Mouse (Mus musculus): ENCODE data around the gene Calhm5. TPM values are rescaled to one million over a fixed set of nuclear protein-coding genes. Genes with fewer than 3 reads are reported as not detected.
A peak's percentile ranks its signal among the peaks of the same experiment; 100 is the strongest.

Calhm5 gene
- 0.87 and 0.98 TPM in 2 replicates for polyA plus RNA-seq (2015; fragmentation: Nextera tagmentation; extraction: Ambion mirVana)

DNA sequence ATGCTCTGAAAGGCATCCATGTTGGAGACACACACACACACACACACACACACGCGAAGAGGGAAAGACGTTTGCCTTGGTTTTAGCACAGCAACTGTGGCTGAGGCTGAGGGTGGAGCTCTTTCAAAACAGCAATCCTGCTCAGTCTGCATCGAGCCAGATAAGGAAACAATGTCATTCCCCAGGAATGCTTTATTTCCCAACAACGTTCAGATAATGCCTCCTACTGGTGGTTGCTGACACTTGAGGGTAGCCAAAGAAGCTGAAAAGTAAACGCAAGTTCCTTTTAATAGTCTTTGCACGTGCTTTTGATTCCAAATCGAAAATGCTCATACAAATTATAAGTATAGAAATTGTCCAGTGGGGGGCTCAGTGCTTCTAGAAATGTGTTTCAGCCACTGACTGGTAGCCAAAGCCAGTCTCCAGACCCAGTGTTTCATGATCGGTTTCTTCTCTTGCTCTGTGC lies at the start of gene Calhm5:
Gene Calhm5, minus strand, starts transcription at position 102 of the 466 bp plus-strand sequence.
- peak within 1 kb of the TSS; percentile 47 for H3K4me2 ChIP-seq (replicated peaks)
- no peaks in the 10 kb centered on the region for H3K4me1 ChIP-seq (replicated peaks)
- WGBS = 13% methylated on average over 9 of the region's 9 CpGs
- peak within 1 kb of the TSS; percentile 12; the same call in 1 of the 2 replicates for H3K4me3 ChIP-seq (replicated peaks)
- H3K36me3 ChIP-seq = no peaks in the 10 kb centered on the region
- peak; percentile 94 for ATAC-seq
- no peak within 1 kb of the TSS for H3K27ac ChIP-seq
- H3K27me3 ChIP-seq (replicated peaks) = no peaks in the 10 kb centered on the region
- no peaks in the 10 kb centered on the region for H3K9me3 ChIP-seq
- no peak within 1 kb of the TSS for H3K9ac ChIP-seq

DNA sequence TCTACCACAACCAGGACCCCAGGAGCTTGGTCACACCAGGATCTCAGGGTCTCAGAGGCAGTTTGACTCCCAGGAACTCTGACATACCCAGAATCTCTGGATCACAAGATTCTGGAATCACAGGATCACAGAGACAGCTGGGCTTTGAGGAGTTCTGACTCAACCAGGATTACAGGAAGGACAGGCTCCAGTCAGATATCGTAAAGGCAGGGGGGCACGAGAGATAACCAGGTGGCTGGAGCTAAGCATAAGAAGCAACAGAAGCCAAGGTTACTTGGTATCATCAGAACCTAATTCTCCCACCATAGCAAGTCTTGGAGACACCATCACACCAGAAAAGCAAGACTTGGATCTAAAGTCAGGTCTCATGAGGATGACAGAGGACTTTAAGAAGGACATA lies 45.4 kb upstream of the Calhm5 start:
- H3K9me3 ChIP-seq = no peaks in the 10 kb centered on the region
- WGBS = 86% methylated on average over 2 of the region's 2 CpGs
- no peaks in the 10 kb centered on the region for H3K4me1 ChIP-seq (replicated peaks)
- no peak overlapping the region for H3K9ac ChIP-seq
- H3K27ac ChIP-seq = no peak overlapping the region
- H3K4me3 ChIP-seq (replicated peaks) = no peak overlapping the region
- no peak overlapping the region for H3K4me2 ChIP-seq (replicated peaks)
- H3K27me3 ChIP-seq (replicated peaks) = no peaks in the 10 kb centered on the region
- no peaks in the 10 kb centered on the region for H3K36me3 ChIP-seq
- no peak for ATAC-seq

DNA sequence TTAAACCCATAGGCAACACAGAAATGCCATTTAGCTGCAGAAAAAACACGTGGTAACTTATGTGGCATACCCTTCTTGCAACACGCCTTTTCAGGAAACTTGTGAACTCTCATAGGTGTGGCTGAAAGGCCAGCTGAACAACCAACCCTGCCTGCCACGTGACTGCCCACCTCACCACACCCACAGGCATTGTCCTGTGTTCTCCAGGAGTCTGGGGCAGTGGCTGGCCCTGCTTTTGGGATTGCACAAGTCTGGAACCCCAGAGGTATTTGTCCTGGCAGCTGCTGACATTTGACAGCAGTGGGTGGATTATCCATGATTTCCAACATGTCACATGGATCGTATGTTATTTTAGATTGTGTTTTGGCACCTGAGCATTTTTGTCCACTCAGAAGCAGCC lies 43.4 kb upstream of the Calhm5 start:
- Histone ChIP-seq H3K9me3 (no peaks in the 10 kb centered on the region), H3K36me3 (no peaks in the 10 kb centered on the region), H3K27ac (no peak overlapping the region), H3K9ac (no peak overlapping the region), H3K4me2 (replicated peaks) (no peak overlapping the region), H3K4me1 (replicated peaks) (no peaks in the 10 kb centered on the region), H3K4me3 (replicated peaks) (no peak overlapping the region), H3K27me3 (replicated peaks) (no peaks in the 10 kb centered on the region)
- WGBS = 58% methylated on average over 4 of the region's 4 CpGs
- 0 out of 2 replicates have a peak, but pooled peaks have one; percentile 47 for ATAC-seq

DNA sequence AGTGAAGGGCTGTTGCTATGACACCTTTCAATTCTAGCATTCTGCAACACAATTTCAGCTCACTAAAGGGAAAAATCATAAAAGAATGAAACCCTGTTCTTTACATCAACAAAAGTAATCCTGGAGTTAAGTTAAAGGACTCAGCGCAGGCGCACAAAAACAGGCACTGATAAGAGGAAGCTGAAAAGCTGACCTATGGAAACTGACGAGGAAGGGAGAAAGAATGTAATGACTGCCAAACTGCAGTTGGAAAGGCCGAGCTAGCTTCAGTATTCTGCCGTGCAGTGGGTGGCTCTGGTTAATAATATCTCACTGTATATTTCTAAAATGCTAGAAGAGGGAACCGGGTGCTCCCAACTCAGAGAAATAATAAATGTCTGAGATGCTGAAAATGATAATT lies 41.7 kb upstream of the Calhm5 start:
- Histone ChIP-seq H3K27me3 (replicated peaks) (no peaks in the 10 kb centered on the region), H3K9me3 (no peaks in the 10 kb centered on the region), H3K4me2 (replicated peaks) (no peak overlapping the region), H3K4me3 (replicated peaks) (no peak overlapping the region), H3K4me1 (replicated peaks) (no peaks in the 10 kb centered on the region), H3K27ac (no peak overlapping the region), H3K9ac (no peak overlapping the region), H3K36me3 (no peaks in the 10 kb centered on the region)
- WGBS = 42% methylated on average over 6 of the region's 6 CpGs
- no peak for ATAC-seq

DNA sequence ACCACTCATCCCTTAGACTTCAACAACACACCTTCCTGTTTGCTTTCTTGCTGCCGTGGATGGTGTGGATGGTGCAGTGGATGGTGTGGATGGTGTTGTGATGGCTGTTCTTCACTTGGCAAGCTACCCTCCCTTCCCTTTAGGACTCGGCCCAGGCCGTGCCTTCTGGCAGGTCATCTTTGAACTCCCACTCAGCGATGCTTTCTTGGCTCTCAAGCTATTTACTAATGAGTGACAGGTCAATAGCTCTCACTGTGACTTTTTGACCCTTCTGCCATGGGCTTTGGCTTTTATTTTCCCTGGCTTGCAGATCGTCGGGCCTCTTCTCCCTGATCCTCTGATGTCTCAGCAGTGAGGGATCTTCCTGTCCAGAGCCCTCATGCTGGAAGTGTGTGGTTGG lies 40.1 kb upstream of the Calhm5 start:
- Histone ChIP-seq H3K27me3 (replicated peaks) (no peaks in the 10 kb centered on the region), H3K4me2 (replicated peaks) (no peak overlapping the region), H3K9me3 (no peaks in the 10 kb centered on the region), H3K36me3 (no peaks in the 10 kb centered on the region), H3K4me3 (replicated peaks) (no peak overlapping the region), H3K9ac (no peak overlapping the region), H3K4me1 (replicated peaks) (no peaks in the 10 kb centered on the region), H3K27ac (no peak overlapping the region)
- no peak for ATAC-seq
- 28% methylated on average over 6 of the region's 6 CpGs for WGBS

DNA sequence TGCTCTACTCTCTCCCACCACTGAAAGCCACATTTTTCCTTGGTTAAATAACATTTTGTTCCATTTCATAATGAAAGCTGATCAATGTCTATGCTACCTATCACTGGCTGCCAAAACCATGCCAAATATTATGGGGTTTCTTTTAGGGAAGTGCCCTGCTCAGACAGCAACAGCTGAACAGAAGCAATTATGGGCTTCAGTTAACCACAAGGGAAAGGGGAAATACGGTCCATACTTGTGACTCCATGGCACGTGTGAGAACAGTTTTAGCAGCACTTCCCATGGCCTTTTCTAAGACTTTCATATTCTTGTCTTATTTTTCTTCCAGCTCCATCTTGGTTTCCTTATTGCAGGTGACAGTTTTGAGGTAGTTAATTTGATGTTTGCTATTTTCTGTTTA lies 35.0 kb upstream of the Calhm5 start:
- no peak overlapping the region for H3K4me2 ChIP-seq (replicated peaks)
- H3K4me3 ChIP-seq (replicated peaks) = no peak overlapping the region
- 83% methylated on average over 2 of the region's 2 CpGs for WGBS
- no peaks in the 10 kb centered on the region for H3K9me3 ChIP-seq
- no peaks in the 10 kb centered on the region for H3K36me3 ChIP-seq
- no peak overlapping the region for H3K9ac ChIP-seq
- no peak overlapping the region for H3K27ac ChIP-seq
- no peaks in the 10 kb centered on the region for H3K27me3 ChIP-seq (replicated peaks)
- no peak for ATAC-seq
- H3K4me1 ChIP-seq (replicated peaks) = peaks cover 2% of the 10 kb centered on the region; the same call in 1 of the 2 replicates

DNA sequence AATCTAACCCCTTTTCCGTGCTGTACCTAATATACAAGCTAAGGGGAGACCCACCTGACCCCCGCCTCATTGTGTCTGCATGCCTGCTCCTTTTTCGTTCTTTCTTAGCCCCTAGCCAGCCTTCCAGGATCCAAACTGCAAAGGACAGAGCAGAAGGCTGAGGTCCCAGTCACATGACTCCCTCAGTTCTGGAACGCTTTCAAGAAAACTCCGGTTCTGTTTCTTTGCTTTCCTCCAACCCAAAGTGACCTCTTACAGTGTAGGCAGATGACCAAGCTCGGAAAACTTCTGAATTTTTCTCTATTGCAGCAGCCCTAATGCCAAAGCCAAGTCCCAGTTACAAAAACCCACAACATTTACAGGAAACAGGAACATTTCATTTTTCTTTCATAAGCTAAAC lies 32.1 kb upstream of the Calhm5 start:
- Histone ChIP-seq H3K4me1 (replicated peaks) (peaks cover 2% of the 10 kb centered on the region; the same call in 1 of the 2 replicates), H3K27ac (no peak overlapping the region), H3K36me3 (no peaks in the 10 kb centered on the region), H3K27me3 (replicated peaks) (no peaks in the 10 kb centered on the region), H3K4me2 (replicated peaks) (no peak overlapping the region), H3K4me3 (replicated peaks) (no peak overlapping the region), H3K9me3 (no peaks in the 10 kb centered on the region), H3K9ac (no peak overlapping the region)
- ATAC-seq = no peak
- 74% methylated on average over 6 of the region's 6 CpGs for WGBS

DNA sequence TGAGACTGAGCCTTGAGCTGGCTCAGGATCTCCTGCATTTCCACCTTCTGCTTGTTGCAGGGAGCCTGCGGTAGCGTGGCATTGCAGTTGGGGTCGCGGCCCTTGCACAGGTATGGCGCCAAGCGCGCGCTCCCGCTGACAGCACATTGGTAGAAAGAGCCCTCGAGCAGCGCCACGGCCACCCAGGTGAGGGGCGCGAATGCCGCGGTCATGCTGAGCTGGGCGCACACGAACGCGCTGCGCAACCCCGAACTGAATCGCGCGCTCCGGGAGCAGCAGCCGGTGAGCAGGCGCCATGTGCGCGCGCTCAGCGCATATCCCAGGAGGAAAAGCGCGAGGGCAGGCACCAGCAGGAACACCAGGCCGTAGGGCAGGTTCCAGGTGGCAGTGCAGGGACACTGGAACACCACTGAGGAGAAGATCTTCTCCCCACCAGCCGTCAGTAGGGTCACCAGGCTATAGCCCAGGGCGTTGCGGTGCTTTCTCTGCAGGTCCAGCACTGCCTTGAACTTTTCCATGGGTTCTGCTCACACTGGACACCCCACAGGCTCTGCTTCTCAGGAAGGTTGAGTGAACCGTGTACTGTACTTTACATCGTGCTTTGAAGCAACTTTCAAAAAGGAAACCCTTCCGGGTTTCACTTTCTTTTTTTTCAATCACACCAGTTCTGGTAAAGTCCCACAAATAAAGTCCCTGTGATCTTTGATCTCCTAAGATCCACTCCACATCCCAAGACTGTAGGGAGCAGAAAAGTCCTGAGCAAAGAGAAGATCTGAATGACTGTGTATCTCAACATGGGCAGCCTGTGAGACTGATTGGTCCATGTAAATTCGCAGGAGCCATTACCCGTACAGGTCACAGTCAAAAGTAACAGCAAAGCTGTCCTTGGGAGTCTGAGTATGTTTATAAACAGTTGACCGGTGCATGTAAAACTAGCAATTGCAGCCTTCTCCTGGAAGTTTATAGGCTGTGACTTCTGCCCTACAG lies 31.4 kb upstream of the Calhm5 start, which contains the start of gene Calhm6:
Gene Calhm6, minus strand, starts transcription at position 593 of the 987 bp plus-strand sequence.
- peak within 1 kb of the TSS; percentile 86 for H3K4me2 ChIP-seq (replicated peaks)
- peak; percentile 89 for ATAC-seq
- H3K9ac ChIP-seq = peak within 1 kb of the TSS; percentile 53
- peak within 1 kb of the TSS; percentile 51 for H3K4me3 ChIP-seq (replicated peaks)
- 15% methylated on average over 44 of the region's 44 CpGs for WGBS
- no peaks in the 10 kb centered on the region for H3K36me3 ChIP-seq
- H3K4me1 ChIP-seq (replicated peaks) = peaks cover 2% of the 10 kb centered on the region; the same call in 1 of the 2 replicates
- H3K9me3 ChIP-seq = no peaks in the 10 kb centered on the region
- no peak within 1 kb of the TSS for H3K27ac ChIP-seq
- no peaks in the 10 kb centered on the region for H3K27me3 ChIP-seq (replicated peaks)

DNA sequence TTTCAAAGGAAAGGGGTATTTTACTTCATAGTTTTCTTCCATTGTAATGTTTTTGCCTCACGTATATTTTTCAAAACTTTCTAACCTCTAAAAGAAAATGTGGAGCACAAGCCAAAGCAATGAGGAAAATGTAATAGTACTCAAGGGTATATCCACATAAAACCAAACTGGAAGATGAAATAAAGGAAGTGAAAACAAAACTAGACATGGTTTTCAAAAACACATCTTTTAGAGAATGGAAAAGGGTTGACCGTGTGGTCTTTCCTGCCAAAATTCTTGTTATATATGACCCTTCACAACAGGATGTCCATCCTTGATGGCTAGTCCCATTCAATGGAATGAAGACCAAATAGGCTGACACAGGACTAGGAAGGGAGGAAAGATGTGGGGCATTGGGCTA lies 22.1 kb upstream of the Calhm5 start:
- no peak for ATAC-seq
- H3K27me3 ChIP-seq (replicated peaks) = no peaks in the 10 kb centered on the region
- no peak overlapping the region for H3K4me2 ChIP-seq (replicated peaks)
- H3K9ac ChIP-seq = no peak overlapping the region
- WGBS = 90% methylated on average over 2 of the region's 2 CpGs
- H3K36me3 ChIP-seq = no peaks in the 10 kb centered on the region
- H3K4me1 ChIP-seq (replicated peaks) = no peaks in the 10 kb centered on the region
- no peaks in the 10 kb centered on the region for H3K9me3 ChIP-seq
- H3K4me3 ChIP-seq (replicated peaks) = no peak overlapping the region
- H3K27ac ChIP-seq = no peak overlapping the region

DNA sequence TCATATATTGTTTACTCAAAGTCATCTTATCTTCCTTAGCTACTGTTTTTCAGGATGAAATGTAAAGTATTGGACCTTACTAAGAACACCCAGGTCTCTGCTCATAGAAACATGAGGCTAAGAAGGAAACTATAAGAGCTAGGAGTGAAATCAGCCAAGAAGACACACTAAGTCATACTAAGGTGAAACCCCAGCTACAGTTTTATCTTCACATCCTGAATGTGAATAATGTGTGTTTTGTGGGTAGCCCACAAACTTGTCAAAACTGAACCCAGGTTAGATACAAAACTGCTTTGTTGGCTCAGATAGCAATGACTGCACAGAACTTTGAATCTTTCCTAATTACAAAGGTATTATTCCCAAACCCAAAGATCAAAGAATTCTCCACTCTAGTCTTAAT lies 21.5 kb upstream of the Calhm5 start:
- Histone ChIP-seq H3K9ac (no peak overlapping the region), H3K4me3 (replicated peaks) (no peak overlapping the region), H3K4me2 (replicated peaks) (no peak overlapping the region), H3K9me3 (no peaks in the 10 kb centered on the region), H3K36me3 (no peaks in the 10 kb centered on the region), H3K27me3 (replicated peaks) (no peaks in the 10 kb centered on the region), H3K27ac (no peak overlapping the region), H3K4me1 (replicated peaks) (no peaks in the 10 kb centered on the region)
- ATAC-seq = no peak

DNA sequence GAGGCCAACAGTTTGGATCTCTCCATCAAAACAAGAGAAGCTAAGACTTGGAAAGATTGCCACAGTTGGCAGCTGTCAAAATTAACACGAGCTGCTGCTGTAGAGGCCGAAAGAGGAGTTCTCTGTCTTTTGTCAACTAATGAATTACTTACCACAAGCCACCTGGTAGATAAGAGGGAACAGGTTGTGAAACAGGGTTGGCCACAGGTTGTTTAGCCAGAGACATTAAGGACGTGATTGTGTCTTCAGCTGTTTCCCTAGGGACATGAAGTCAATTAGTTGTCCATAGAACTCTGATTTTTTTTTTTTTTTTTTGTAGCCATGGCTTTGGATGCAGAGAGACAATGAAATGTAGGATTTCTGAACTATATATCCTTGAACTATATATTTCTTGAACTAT lies 20.8 kb upstream of the Calhm5 start:
- 40% methylated on average over 3 of the region's 3 CpGs for WGBS
- no peak overlapping the region for H3K9ac ChIP-seq

DNA sequence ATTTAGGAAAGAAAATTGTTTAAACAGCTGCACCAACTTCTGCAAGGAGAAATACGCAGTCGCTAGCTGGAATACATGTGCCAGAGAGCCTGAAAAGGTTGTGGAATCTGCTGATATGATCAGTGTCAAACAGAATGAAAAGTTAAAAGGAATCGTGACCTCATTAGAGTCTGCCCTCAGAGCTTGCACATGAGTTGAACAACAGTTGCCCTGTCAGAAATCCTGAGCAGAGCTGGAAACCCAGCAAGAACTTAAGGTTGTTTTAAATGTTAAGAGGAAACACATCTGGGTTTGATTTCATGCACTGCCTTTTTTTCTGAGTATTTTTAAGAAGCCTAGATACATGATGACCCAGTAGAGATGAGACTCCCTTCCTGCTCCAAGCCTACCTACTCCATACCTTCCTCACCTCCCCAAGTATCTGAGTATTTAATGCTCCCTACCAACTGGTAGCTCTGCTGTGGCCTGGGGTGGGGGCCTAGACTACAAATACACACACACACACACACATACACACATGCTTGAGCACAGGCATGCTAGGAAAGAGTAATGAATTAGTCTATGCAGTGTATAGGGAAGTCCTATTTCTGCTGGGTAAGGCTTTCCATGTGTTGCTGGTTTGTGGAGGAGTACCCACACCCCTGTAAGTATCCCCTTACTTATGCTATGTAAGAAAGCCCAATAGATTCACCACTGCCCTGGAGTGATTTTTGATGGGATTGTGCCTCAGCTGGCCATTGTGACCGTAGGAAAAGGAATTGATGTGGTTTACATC lies 15.8 kb upstream of the Calhm5 start:
- no peak for ATAC-seq
- Histone ChIP-seq H3K4me3 (replicated peaks) (no peak overlapping the region), H3K27me3 (replicated peaks) (no peaks in the 10 kb centered on the region), H3K9me3 (no peaks in the 10 kb centered on the region), H3K27ac (no peak overlapping the region), H3K9ac (no peak overlapping the region), H3K36me3 (no peaks in the 10 kb centered on the region), H3K4me2 (replicated peaks) (no peak overlapping the region), H3K4me1 (replicated peaks) (no peaks in the 10 kb centered on the region)
- 72% methylated on average over 4 of the region's 4 CpGs for WGBS

More for the DNA sequence above, 20.8 kb upstream of the Calhm5 start:
- Histone ChIP-seq H3K36me3 (no peaks in the 10 kb centered on the region), H3K27me3 (replicated peaks) (no peaks in the 10 kb centered on the region), H3K9me3 (no peaks in the 10 kb centered on the region), H3K4me2 (replicated peaks) (no peak overlapping the region), H3K27ac (no peak overlapping the region), H3K4me1 (replicated peaks) (no peaks in the 10 kb centered on the region), H3K4me3 (replicated peaks) (no peak overlapping the region)
- ATAC-seq = no peak
